Mouse (Mus musculus): Measurements from ENCODE around the gene C1qa.

GRCm38 (mm10) chr4:136907033-136907432 is 8.4 kb upstream of the C1qa start:
- TF ChIP-seq CTCF (IDR thresholded peaks at IDR 0.05; ENCODE audit: insufficient read depth, low read length) (peak; percentile 85), POLR2A (IDR thresholded peaks at IDR 0.05; ENCODE audit: borderline replicate concordance, extremely low read depth, low read depth, low read length) (no peak)
